Mouse (Mus musculus) embryonic facial prominence, embryonic 13.5 days (tissue): Measurements from ENCODE around the gene Rfk. TPM values are rescaled to one million over a fixed set of nuclear protein-coding genes. Genes with fewer than 3 reads are reported as not detected.

Source experiments
- ATAC-seq: fragments of 200-750 bp; cut with Nextera tagmentation; 2 replicates; pipeline ENCODE4 v1.8.0; 2017; ENCODE audit warnings: low read depth; ENCODE audit not compliant: insufficient number of reproducible peaks, insufficient read depth, low FRiP score, low TSS enrichment
- H3K27ac ChIP-seq: fragments of 300-500 bp; sonication (generic); 2 replicates; pipeline ENCODE4 v1.5.1; 2015; ENCODE audit warnings: moderate library complexity, mild to moderate bottlenecking, inconsistent platforms
- H3K27me3 ChIP-seq: fragments of 300-500 bp; sonication (generic); 2 replicates; pipeline ENCODE4 v1.6.1; 2015; ENCODE audit warnings: mild to moderate bottlenecking, inconsistent platforms
- H3K36me3 ChIP-seq: fragments of 300-500 bp; sonication (generic); 2 replicates; pipeline ENCODE4 v1.6.1; 2015; ENCODE audit warnings: mild to moderate bottlenecking, inconsistent platforms
- H3K4me1 ChIP-seq: fragments of 300-500 bp; sonication (generic); 2 replicates; pipeline ENCODE4 v1.6.1; 2015; ENCODE audit warnings: inconsistent platforms
- H3K4me2 ChIP-seq: fragments of 300-500 bp; sonication (generic); 2 replicates; pipeline ENCODE4 v1.6.1; 2015; ENCODE audit warnings: moderate library complexity, mild to moderate bottlenecking, inconsistent platforms
- H3K4me3 ChIP-seq: fragments of 300-500 bp; sonication (generic); 2 replicates; pipeline ENCODE4 v1.5.1; 2015; ENCODE audit warnings: mild to moderate bottlenecking, inconsistent platforms
- H3K9ac ChIP-seq: fragments of 300-500 bp; sonication (generic); 2 replicates; pipeline ENCODE4 v1.6.1; 2015; ENCODE audit warnings: mild to moderate bottlenecking, inconsistent platforms
- H3K9me3 ChIP-seq: fragments of 300-500 bp; sonication (generic); 2 replicates; pipeline ENCODE4 v1.6.1; 2016; ENCODE audit warnings: inconsistent platforms
- WGBS: fragments of 180-500 bp; shearing (Covaris S2); methylation state at CpG from one replicate; pipeline ENCODE4 v1.1.7; 2015; ENCODE audit warnings: mixed read lengths; 5-methylcytosine and 5-hydroxymethylcytosine counted together
- polyA plus RNA-seq: library from polyadenylated mRNA; unstranded; fragments of >200 nt; fragmentation: Nextera tagmentation; extraction: Ambion mirVana; gene quantifications from 2 replicates; pipeline ENCODE4 v1.2.1, GENCODE M21; 2015

The Rfk gene
- polyA plus RNA-seq, 1 experiment from 2014 or later: 87.2 TPM

DNA sequence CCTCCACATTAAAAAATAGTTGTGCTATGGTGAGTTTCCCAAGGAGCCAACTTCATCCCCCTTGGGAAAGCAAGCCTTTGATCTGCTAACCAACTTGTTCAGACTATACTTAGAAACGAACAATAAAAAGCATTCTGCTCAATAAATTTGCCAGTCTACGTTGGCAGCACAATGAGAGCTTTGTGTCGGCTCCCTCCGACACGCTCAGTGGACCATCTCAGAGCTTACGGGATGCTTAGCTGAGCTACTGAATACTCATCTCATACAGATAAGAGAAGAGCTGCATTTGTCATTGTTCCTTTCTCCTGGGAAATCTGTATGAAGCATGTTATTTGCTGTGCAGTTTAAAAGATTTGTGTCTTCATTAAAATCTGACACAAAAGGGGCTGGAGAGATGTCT, 7.4 kb upstream of the Rfk start:
- H3K27me3 ChIP-seq: no peaks in the 10 kb centered on the region
- no peak overlapping the region for H3K27ac ChIP-seq
- H3K4me2 ChIP-seq: no peak overlapping the region
- H3K9me3 ChIP-seq: no peaks in the 10 kb centered on the region
- no peaks in the 10 kb centered on the region; the same call in 1 of the 2 replicates for H3K4me1 ChIP-seq
- ATAC-seq: no peak
- WGBS: 30% methylated on average over 6 of the region's 6 CpGs
- H3K4me3 ChIP-seq: no peak overlapping the region
- no peak overlapping the region for H3K9ac ChIP-seq
- H3K36me3 ChIP-seq: no peaks in the 10 kb centered on the region

DNA sequence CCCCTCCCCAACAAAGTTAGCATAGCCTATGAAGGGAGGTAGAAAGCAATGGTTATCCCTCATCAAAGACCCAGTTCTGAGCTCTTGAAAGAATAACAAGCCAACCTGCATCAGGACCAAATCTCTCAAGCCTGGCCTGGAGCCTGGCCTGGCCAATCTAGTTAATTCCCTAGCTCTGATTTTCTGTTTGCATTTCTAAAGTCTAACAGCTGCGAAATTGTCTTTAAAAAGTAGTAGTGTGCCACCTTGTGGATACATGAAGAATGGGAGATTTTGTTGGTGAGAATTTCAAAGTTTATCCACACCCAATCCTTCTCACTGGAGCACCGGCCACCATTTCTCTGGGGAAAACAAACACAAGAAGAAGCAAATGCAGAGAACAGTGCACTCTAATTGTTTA, 5.4 kb upstream of the Rfk start:
- H3K27ac ChIP-seq: no peak overlapping the region
- no peaks in the 10 kb centered on the region for H3K27me3 ChIP-seq
- H3K4me1 ChIP-seq: no peaks in the 10 kb centered on the region; the same call in 1 of the 2 replicates
- no peak overlapping the region for H3K4me3 ChIP-seq
- H3K36me3 ChIP-seq: no peaks in the 10 kb centered on the region
- H3K4me2 ChIP-seq: no peak overlapping the region
- no peaks in the 10 kb centered on the region for H3K9me3 ChIP-seq
- H3K9ac ChIP-seq: no peak overlapping the region
- WGBS: 13% methylated on average over 2 of the region's 2 CpGs
- ATAC-seq: no peak

DNA sequence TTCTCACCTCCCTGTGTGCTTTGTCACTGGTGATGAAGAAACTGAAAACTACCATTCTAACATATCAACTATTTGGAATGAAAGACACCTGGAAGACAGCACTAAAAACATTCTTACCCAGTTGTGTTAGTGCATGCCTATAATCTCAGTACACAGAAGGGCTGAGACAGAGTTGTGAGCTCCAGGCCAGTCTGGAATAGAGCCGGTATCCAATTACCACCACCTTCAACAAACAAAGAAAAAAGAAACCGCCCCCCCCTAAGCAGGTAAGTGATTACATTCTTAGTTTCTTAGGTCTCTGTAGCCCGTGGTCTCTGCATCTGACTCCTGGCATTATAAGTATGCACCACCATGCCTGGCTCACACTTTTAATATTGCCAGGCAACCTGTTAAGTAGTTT, 977 bp upstream of the Rfk start:
- no peak overlapping the region for H3K9ac ChIP-seq
- WGBS: 9% methylated on average over 3 of the region's 3 CpGs
- peak overlapping the region; percentile 67 for H3K4me2 ChIP-seq
- 0 out of 2 replicates have a peak overlapping the region, but pooled peaks have one; percentile 92 for H3K4me3 ChIP-seq
- H3K9me3 ChIP-seq: no peaks in the 10 kb centered on the region
- H3K4me1 ChIP-seq: peaks cover 13% of the 10 kb centered on the region
- no peak overlapping the region for H3K27ac ChIP-seq
- no peak for ATAC-seq
- peaks cover 13% of the 10 kb centered on the region for H3K36me3 ChIP-seq
- no peaks in the 10 kb centered on the region for H3K27me3 ChIP-seq

DNA sequence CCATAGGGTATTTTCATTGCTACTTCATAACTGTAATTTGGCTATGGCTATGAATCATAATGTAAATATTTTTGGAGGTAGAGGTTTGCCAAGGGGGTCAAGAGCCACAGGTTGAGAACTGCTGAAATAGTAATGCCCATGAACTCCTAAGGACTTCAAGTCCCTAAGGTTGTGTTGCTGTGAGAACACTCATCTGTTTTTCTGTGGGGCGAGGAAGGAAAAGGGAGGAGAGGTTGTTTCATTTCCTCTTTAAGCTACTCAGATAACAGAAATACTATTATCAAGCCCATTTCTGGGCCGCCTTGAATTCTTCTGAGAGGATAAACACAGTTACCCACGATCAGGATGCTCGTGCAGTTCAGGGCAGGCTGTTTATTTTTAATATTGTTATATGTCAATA, 3.0 kb downstream of the Rfk start:
- H3K9ac ChIP-seq: no peak overlapping the region
- ATAC-seq: no peak
- 86% methylated on average over 4 of the region's 4 CpGs for WGBS
- no peak overlapping the region for H3K4me3 ChIP-seq
- no peaks in the 10 kb centered on the region for H3K27me3 ChIP-seq
- peaks cover 41% of the 10 kb centered on the region for H3K36me3 ChIP-seq
- H3K4me1 ChIP-seq: peaks cover 13% of the 10 kb centered on the region
- H3K27ac ChIP-seq: no peak overlapping the region
- no peak overlapping the region for H3K4me2 ChIP-seq
- no peaks in the 10 kb centered on the region for H3K9me3 ChIP-seq

DNA sequence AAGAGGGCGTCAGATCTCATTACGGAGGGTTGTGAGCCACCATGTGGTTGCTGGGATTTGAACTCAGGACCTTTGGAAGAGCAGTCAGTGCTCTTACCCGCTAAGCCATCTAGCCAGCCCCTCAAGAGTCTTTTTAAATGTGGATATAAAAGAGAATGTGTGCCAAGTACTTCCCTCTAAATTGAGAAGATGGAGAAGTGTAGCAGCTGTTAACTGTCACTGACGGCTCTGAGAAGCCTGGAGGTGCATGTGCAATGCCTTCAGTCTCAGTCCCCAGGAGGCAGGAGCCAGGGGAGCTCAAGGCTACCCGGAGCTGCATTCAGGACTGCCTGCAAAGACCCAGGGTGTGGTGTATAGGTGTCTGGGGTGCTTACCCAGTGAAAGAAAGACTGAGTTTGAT, 4.1 kb downstream of the Rfk start:
- no peak overlapping the region for H3K27ac ChIP-seq
- ATAC-seq: no peak
- no peak overlapping the region for H3K4me2 ChIP-seq
- no peak overlapping the region for H3K4me3 ChIP-seq
- H3K9me3 ChIP-seq: no peaks in the 10 kb centered on the region
- 75% methylated on average over 5 of the region's 5 CpGs for WGBS
- H3K9ac ChIP-seq: no peak overlapping the region
- H3K36me3 ChIP-seq: peaks cover 41% of the 10 kb centered on the region
- no peaks in the 10 kb centered on the region for H3K27me3 ChIP-seq
- peaks cover 13% of the 10 kb centered on the region for H3K4me1 ChIP-seq

DNA sequence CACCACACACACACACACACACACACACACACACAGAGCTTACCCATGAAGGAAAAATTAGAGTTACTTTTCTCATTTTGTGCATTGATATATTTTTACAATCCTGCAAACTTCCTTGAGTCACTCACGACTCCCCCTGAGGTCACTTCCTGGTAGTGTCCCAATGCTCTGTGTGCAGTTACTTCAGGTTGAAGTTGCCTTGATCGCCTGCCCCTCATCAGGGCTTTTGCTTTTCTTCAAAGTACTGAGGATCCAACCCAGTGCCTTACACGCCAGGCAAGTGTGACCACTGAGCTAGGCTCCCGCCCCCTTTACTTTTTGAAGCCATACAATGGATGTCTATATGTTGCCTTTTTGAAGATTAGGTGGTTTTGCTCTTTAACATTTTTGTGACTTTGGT, 6.1 kb downstream of the Rfk start:
- no peak for ATAC-seq
- 87% methylated on average over 4 of the region's 4 CpGs for WGBS
- H3K4me1 ChIP-seq: peaks cover 8% of the 10 kb centered on the region
- no peak overlapping the region for H3K4me3 ChIP-seq
- no peaks in the 10 kb centered on the region for H3K9me3 ChIP-seq
- peaks cover 41% of the 10 kb centered on the region for H3K36me3 ChIP-seq
- H3K9ac ChIP-seq: no peak overlapping the region
- H3K4me2 ChIP-seq: no peak overlapping the region
- H3K27ac ChIP-seq: no peak overlapping the region
- H3K27me3 ChIP-seq: no peaks in the 10 kb centered on the region

DNA sequence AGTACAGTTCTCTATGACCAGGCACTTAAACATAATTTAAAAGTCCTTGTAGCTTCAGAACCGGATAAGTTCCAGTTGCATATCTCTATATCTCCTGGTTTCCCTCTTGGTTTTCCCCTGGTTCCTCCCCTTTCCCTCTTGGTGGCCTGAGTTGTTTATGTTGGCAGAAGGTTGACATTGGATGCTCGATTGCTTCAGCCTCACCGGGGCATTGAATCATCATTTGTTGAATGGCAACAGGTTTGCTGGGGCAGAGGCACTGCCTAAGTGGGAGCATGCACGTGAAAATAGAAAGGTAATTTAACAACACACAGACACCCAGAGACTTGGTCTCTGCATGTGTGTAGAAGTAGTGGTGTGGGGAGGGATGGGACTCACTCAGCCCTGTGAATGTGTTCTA, 6.7 kb downstream of the Rfk start:
- Histone ChIP-seq H3K27ac (no peak overlapping the region), H3K36me3 (peaks cover 41% of the 10 kb centered on the region), H3K4me2 (no peak overlapping the region), H3K27me3 (no peaks in the 10 kb centered on the region), H3K9me3 (no peaks in the 10 kb centered on the region), H3K4me3 (no peak overlapping the region), H3K9ac (no peak overlapping the region), H3K4me1 (peaks cover 2% of the 10 kb centered on the region; the same call in 1 of the 2 replicates)
- WGBS: 83% methylated on average over 4 of the region's 4 CpGs
- ATAC-seq: no peak

DNA sequence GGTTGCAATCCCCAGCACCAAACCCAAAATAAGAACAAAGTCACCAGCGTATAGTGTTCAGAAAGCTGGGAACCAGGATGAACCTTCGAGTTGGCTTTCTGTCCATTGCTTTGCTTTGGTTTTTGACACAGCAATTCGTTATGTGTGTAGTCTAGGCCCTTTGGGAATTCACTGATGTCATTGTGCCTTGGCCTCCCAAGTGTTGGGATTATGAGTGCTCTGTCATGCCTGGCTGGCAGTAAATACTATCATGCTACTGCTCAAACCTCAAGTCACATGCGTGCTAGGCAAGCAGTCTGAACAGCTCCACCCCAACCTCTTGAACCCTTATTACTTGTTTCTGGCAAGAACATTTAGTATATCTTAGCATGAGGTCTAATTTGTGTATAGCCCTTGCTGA, 9.3 kb downstream of the Rfk start:
- no peaks in the 10 kb centered on the region for H3K4me1 ChIP-seq
- H3K27ac ChIP-seq: no peak overlapping the region
- no peak overlapping the region for H3K4me3 ChIP-seq
- peaks cover 4% of the 10 kb centered on the region; the same call in 1 of the 2 replicates for H3K9me3 ChIP-seq
- H3K4me2 ChIP-seq: no peak overlapping the region
- ATAC-seq: no peak
- H3K36me3 ChIP-seq: peaks cover 25% of the 10 kb centered on the region
- H3K27me3 ChIP-seq: no peaks in the 10 kb centered on the region
- no peak overlapping the region for H3K9ac ChIP-seq
- 95% methylated on average over 4 of the region's 4 CpGs for WGBS

DNA sequence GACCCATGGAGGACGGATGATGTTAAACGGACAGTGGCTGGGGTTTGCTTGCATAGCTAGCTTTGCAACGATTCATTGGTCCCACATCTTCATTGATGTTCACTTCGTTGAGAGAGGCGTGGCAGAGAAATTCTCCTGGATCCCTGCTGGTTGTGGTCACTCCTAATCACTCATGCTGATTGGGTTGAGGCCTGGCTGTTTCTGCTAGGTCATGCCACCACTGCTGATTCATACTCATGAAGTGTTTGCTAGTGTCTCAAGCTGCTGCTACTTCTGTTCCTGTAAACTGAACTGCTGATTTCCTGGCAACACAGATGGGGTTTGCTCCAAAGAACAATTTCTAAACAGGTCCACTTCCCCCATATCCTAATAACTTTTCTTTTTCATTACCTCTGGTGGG, 13.0 kb downstream of the Rfk start:
- no peak for ATAC-seq
- peaks cover 4% of the 10 kb centered on the region; the same call in 1 of the 2 replicates for H3K9me3 ChIP-seq
- WGBS: 88% methylated on average over 5 of the region's 5 CpGs
- no peak overlapping the region for H3K4me3 ChIP-seq
- H3K27me3 ChIP-seq: no peaks in the 10 kb centered on the region
- no peak overlapping the region for H3K9ac ChIP-seq
- H3K4me2 ChIP-seq: no peak overlapping the region
- no peak overlapping the region for H3K27ac ChIP-seq
- no peaks in the 10 kb centered on the region for H3K36me3 ChIP-seq
- H3K4me1 ChIP-seq: no peaks in the 10 kb centered on the region

DNA sequence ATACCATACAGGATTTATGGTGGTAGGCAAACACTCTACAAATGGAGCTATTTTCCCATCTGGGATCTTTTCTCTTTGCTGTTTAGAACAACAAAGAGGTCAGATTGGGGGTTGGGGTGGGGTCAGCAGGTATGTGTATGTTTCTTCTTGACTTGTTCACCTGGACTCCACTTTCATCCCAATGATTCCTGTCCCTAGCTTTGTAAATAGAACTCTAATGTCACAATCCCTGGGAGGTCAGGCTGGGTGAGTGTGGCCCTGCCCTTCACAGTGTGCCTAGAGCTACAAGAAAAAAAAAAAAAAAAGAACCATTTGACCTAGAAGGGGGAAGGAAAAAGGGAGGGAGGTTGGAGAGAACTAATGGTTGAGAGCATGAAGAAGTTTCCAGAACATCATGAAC, 14.7 kb downstream of the Rfk start:
- Histone ChIP-seq H3K4me3 (no peak overlapping the region), H3K9ac (no peak overlapping the region), H3K27ac (no peak overlapping the region), H3K36me3 (no peaks in the 10 kb centered on the region), H3K4me2 (no peak overlapping the region), H3K27me3 (no peaks in the 10 kb centered on the region), H3K4me1 (no peaks in the 10 kb centered on the region), H3K9me3 (peaks cover 4% of the 10 kb centered on the region; the same call in 1 of the 2 replicates)
- no peak for ATAC-seq

DNA sequence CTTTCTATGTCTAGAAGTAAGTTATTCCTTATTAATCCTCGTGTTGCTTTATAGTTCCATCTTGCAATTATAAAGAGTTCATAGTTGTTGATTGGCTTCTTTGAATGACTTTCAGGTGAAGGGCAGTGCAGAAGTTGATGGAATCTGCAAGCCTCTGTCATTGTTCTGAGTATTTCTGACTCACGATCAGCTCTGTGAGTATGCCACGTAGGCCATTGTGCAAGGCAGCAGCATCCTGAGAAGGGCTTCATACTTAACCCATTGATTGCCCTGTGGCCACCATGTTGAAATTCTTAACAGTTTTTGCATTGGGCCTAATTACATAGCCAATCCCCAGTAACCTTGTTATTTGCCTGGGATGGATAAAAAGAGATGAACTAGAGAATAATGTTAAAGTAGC, 15.5 kb downstream of the Rfk start:
- Histone ChIP-seq H3K4me1 (no peaks in the 10 kb centered on the region), H3K9me3 (peaks cover 4% of the 10 kb centered on the region; the same call in 1 of the 2 replicates), H3K27ac (no peak overlapping the region), H3K36me3 (no peaks in the 10 kb centered on the region), H3K27me3 (no peaks in the 10 kb centered on the region), H3K4me3 (no peak overlapping the region), H3K9ac (no peak overlapping the region), H3K4me2 (no peak overlapping the region)
- no peak for ATAC-seq
- WGBS: 62% methylated on average over 3 of the region's 3 CpGs

DNA sequence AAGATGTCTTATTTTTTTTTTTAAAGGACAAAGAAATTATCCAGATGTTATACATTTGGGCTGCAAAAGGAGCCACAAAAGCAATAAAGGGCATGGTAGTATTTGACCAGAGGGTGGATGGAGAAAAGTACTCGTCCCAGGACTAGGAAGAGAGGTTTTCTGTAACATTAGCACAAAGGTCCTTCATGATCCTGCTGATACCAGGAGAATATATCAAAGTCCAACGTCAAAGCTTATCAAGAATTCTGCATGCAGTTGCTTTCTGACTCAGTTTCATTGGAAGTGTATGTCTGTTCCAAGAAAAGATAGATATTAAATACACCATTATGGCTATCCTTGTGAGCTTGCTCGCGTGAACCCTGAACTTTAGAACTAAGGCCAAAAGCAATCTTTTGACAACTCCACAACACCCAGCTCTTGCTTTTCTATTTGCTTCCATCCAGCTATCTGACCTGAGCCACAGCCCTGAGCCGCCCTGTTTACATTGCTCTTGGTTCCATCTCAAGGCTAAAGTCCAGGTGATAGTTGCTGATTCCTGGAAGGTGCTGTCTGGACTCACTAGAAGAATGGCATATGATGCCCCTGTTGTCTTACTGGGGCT, 16.7 kb downstream of the Rfk start:
- H3K27ac ChIP-seq: no peak overlapping the region
- 83% methylated on average over 5 of the region's 5 CpGs for WGBS
- no peak overlapping the region for H3K9ac ChIP-seq
- H3K9me3 ChIP-seq: peaks cover 4% of the 10 kb centered on the region; the same call in 1 of the 2 replicates
- H3K27me3 ChIP-seq: no peaks in the 10 kb centered on the region
- no peak overlapping the region for H3K4me3 ChIP-seq
- no peaks in the 10 kb centered on the region for H3K36me3 ChIP-seq
- no peak overlapping the region for H3K4me2 ChIP-seq
- no peak for ATAC-seq
- H3K4me1 ChIP-seq: no peaks in the 10 kb centered on the region
